Mouse (Mus musculus) MEL (cell line): ENCODE data around the gene Bmt2. TPM values are rescaled to one million over a fixed set of nuclear protein-coding genes. Genes with fewer than 3 reads are reported as not detected.
A peak's percentile ranks its signal among the peaks of the same experiment; 100 is the strongest.

Source experiments
- DNase-seq: peaks from one replicate; pipeline ENCODE4 v3.0.0; 2011; ENCODE audit warnings: low read depth, low spot score
- H3K27ac ChIP-seq: 2 replicates; pipeline ENCODE4 v1.5.1; 2012; ENCODE audit warnings: low read depth, mild to moderate bottlenecking, control low read depth, low read length, moderate library complexity; ENCODE audit not compliant: control insufficient read depth
- H3K27me3 ChIP-seq, 2 experiments: fragments of 150-350 bp in 1 of 2; sonication (generic) in 1 of 2; 2 replicates each; pipeline ENCODE4 v1.6.1; 2012; ENCODE audit warnings: low read length in 2 of 2, mild to moderate bottlenecking in 2 of 2, improper control_type of control experiment in 1 of 2, moderate library complexity in 1 of 2; ENCODE audit not compliant: insufficient read depth in 2 of 2, control insufficient read depth in 1 of 2
- H3K36me3 ChIP-seq, 2 experiments: 2 replicates each; pipeline ENCODE4 v1.6.1; 2012 to 2014; ENCODE audit warnings: low read length in 2 of 2, improper control_type of control experiment in 1 of 2, inconsistent platforms in 1 of 2, mild to moderate bottlenecking in 1 of 2; ENCODE audit not compliant: insufficient read depth in 2 of 2, control insufficient read depth in 1 of 2
- H3K4me1 ChIP-seq, 2 experiments: fragments of 150-350 bp in 1 of 2; sonication (generic) in 1 of 2; 2 replicates each; pipeline ENCODE4 v1.6.1; 2012; ENCODE audit warnings: low read length in 2 of 2, improper control_type of control experiment in 1 of 2, mild to moderate bottlenecking in 1 of 2; ENCODE audit not compliant: insufficient read depth in 2 of 2, control insufficient read depth in 1 of 2
- H3K4me3 ChIP-seq, 2 experiments: fragments of 150-350 bp in 1 of 2; sonication (generic) in 1 of 2; 2 replicates each; pipeline ENCODE4 v1.5.1; 2012; ENCODE audit warnings: low read depth in 2 of 2, low read length in 2 of 2, mild to moderate bottlenecking in 2 of 2, moderate library complexity in 2 of 2, control low read depth in 1 of 2, improper control_type of control experiment in 1 of 2; ENCODE audit not compliant: control insufficient read depth in 1 of 2, insufficient read depth in 1 of 2
- H3K79me2 ChIP-seq: 2 replicates; pipeline ENCODE4 v1.6.1; 2012; ENCODE audit warnings: mild to moderate bottlenecking, low read length, moderate library complexity; ENCODE audit not compliant: control insufficient read depth, poor library complexity, insufficient read depth
- H3K9ac ChIP-seq: 2 replicates; pipeline ENCODE4 v1.6.1; 2012; ENCODE audit warnings: low read depth, mild to moderate bottlenecking, control low read depth, low read length, moderate library complexity; ENCODE audit not compliant: control insufficient read depth, poor library complexity, severe bottlenecking
- H3K9me3 ChIP-seq: fragments of 150-350 bp; sonication (generic); replicated peaks from 2 replicates; pipeline ENCODE4 v1.6.1; 2012; ENCODE audit warnings: mild to moderate bottlenecking, low read length, improper control_type of control experiment, moderate library complexity; ENCODE audit not compliant: insufficient read depth
- CHD1 ChIP-seq: IDR thresholded peaks from 2 replicates; pipeline ENCODE4 v1.6.1; 2012; ENCODE audit warnings: low read depth, mild to moderate bottlenecking, inconsistent platforms, low read length, improper control_type of control experiment
- ELF1 ChIP-seq: IDR thresholded peaks from 2 replicates; pipeline ENCODE4 v1.6.1; 2014; ENCODE audit warnings: low read depth, mild to moderate bottlenecking, inconsistent platforms, low read length, improper control_type of control experiment, moderate library complexity
- EP300 ChIP-seq, 2 experiments: IDR thresholded peaks; 2 replicates each; pipeline ENCODE4 v1.6.1; 2011; ENCODE audit warnings: improper control_type of control experiment in 2 of 2, low read length in 2 of 2, low read depth in 1 of 2, mild to moderate bottlenecking in 1 of 2
- ETS1 ChIP-seq: IDR thresholded peaks from 2 replicates; pipeline ENCODE4 v1.6.1; 2012; ENCODE audit warnings: low read depth, mild to moderate bottlenecking, inconsistent platforms, low read length, improper control_type of control experiment, moderate library complexity
- GABPA ChIP-seq: IDR thresholded peaks from 2 replicates; pipeline ENCODE4 v1.6.1; 2012; ENCODE audit warnings: low read depth, mild to moderate bottlenecking, inconsistent platforms, low read length, improper control_type of control experiment, moderate library complexity
- HCFC1 ChIP-seq: IDR thresholded peaks from 2 replicates; pipeline ENCODE4 v1.6.1; 2012; ENCODE audit warnings: low read depth, mild to moderate bottlenecking, inconsistent platforms, low read length, improper control_type of control experiment, moderate library complexity
- KAT2A ChIP-seq: conservative IDR thresholded peaks from 2 replicates; pipeline ENCODE4 v1.6.1; 2012; ENCODE audit warnings: low read depth, low read length, improper control_type of control experiment, inconsistent platforms
- MAX ChIP-seq: IDR thresholded peaks from 2 replicates; pipeline ENCODE4 v1.6.1; 2011; ENCODE audit warnings: low read length, improper control_type of control experiment
- MAZ ChIP-seq: IDR thresholded peaks from 2 replicates; pipeline ENCODE4 v1.6.1; 2012; ENCODE audit warnings: low read depth, mild to moderate bottlenecking, inconsistent platforms, low read length, improper control_type of control experiment
- MXI1 ChIP-seq: IDR thresholded peaks from 2 replicates; pipeline ENCODE4 v1.6.1; 2011; ENCODE audit warnings: mild to moderate bottlenecking, low read depth, low read length, improper control_type of control experiment
- MYB ChIP-seq: IDR thresholded peaks from 2 replicates; pipeline ENCODE4 v1.6.1; 2011; ENCODE audit warnings: mild to moderate bottlenecking, low read depth, low read length, improper control_type of control experiment
- MYC ChIP-seq: IDR thresholded peaks from 2 replicates; pipeline ENCODE4 v1.6.1; 2011; ENCODE audit warnings: low read depth, mild to moderate bottlenecking, low read length, improper control_type of control experiment, moderate library complexity
- NELFE ChIP-seq: IDR thresholded peaks from 2 replicates; pipeline ENCODE4 v1.6.1; 2011; ENCODE audit warnings: low read depth, low read length, improper control_type of control experiment
- NRF1 ChIP-seq: IDR thresholded peaks from 2 replicates; pipeline ENCODE4 v1.6.1; 2014; ENCODE audit warnings: low read depth, mild to moderate bottlenecking, inconsistent platforms, low read length, improper control_type of control experiment, moderate library complexity; ENCODE audit not compliant: poor library complexity, insufficient read depth, severe bottlenecking
- POLR2A ChIP-seq, 2 experiments: IDR thresholded peaks; 2 replicates each; pipeline ENCODE4 v1.6.1; 2011 to 2012; ENCODE audit warnings: low read length in 2 of 2, mild to moderate bottlenecking in 2 of 2, control low read depth in 1 of 2, improper control_type of control experiment in 1 of 2, low read depth in 1 of 2, moderate library complexity in 1 of 2; ENCODE audit not compliant: control insufficient read depth in 1 of 2, insufficient read depth in 1 of 2, poor library complexity in 1 of 2
- POLR2AphosphoS2 ChIP-seq: IDR thresholded peaks from 2 replicates; pipeline ENCODE4 v1.6.1; 2011; ENCODE audit warnings: low read length, improper control_type of control experiment
- POLR2AphosphoS5 ChIP-seq: IDR thresholded peaks from 2 replicates; pipeline ENCODE4 v1.6.1; 2012; ENCODE audit warnings: low read depth, borderline replicate concordance, mild to moderate bottlenecking, inconsistent platforms, low read length, moderate library complexity, mixed read lengths
- RCOR1 ChIP-seq: IDR thresholded peaks from 2 replicates; pipeline ENCODE4 v1.6.1; 2012; ENCODE audit warnings: low read depth, mild to moderate bottlenecking, inconsistent platforms, low read length, improper control_type of control experiment
- SIN3A ChIP-seq: IDR thresholded peaks from 2 replicates; pipeline ENCODE4 v1.6.1; 2012; ENCODE audit warnings: low read length, improper control_type of control experiment, inconsistent platforms
- SMC3 ChIP-seq: IDR thresholded peaks from 2 replicates; pipeline ENCODE4 v1.6.1; 2011; ENCODE audit warnings: low read depth, low read length, improper control_type of control experiment
- TAL1 ChIP-seq: IDR thresholded peaks from 2 replicates; pipeline ENCODE4 v1.6.1; 2012; ENCODE audit warnings: mild to moderate bottlenecking, inconsistent platforms, low read length, moderate library complexity, mixed read lengths
- TBP ChIP-seq: IDR thresholded peaks from 2 replicates; pipeline ENCODE4 v1.8.0; 2011; ENCODE audit warnings: low read depth, low read length, improper control_type of control experiment
- TCF12 ChIP-seq: IDR thresholded peaks from 2 replicates; pipeline ENCODE4 v1.6.1; 2014; ENCODE audit warnings: low read depth, mild to moderate bottlenecking, inconsistent platforms, low read length, improper control_type of control experiment, moderate library complexity
- ZC3H11A ChIP-seq: IDR thresholded peaks from 2 replicates; pipeline ENCODE4 v1.6.1; 2012; ENCODE audit warnings: low read depth, mild to moderate bottlenecking, inconsistent platforms, low read length, improper control_type of control experiment
- ZMIZ1 ChIP-seq: IDR thresholded peaks from 2 replicates; pipeline ENCODE4 v1.6.1; 2012; ENCODE audit warnings: low read depth, mild to moderate bottlenecking, inconsistent platforms, low read length, improper control_type of control experiment, moderate library complexity
- ZNF384 ChIP-seq: IDR thresholded peaks from 2 replicates; pipeline ENCODE4 v1.6.1; 2012; ENCODE audit warnings: low read depth, mild to moderate bottlenecking, inconsistent platforms, low read length, improper control_type of control experiment
- polyA plus RNA-seq, 2 experiments: library from polyadenylated mRNA; stranded (reverse) in 1 of 2; unstranded in 1 of 2; fragments of >175 nt in 1 of 2; fragments of >200 nt in 1 of 2; gene quantifications; 2 replicates each; pipeline versions ENCODE4 v1.2.1 to v1.2.4; 2012; ENCODE audit warnings: low replicate concordance in 2 of 2, low read depth in 1 of 2; ENCODE audit not compliant: insufficient read length in 2 of 2, insufficient read depth in 1 of 2, missing spikeins in 1 of 2
- total RNA-seq: library from RNA; depleted of rRNA; stranded (reverse); fragments of 300-350 nt; gene quantifications from 2 replicates; pipeline ENCODE4 v1.2.3, GENCODE M21; 2012

Gene Bmt2
- total and polyA plus RNA-seq, 3 experiments, result 3.1 to 4.7 TPM; not detected in 1

GRCm38 (mm10) chr6:13607621-13608493, 69.9 kb downstream of the Bmt2 start, which contains the start of gene Tmem168:
Gene Tmem168 (minus strand): TSS chr6:13608100.
- Histone ChIP-seq H3K9ac (peak within 1 kb of the TSS; percentile 92), H3K4me1 (peaks cover 17 to 26% of the 10 kb centered on the region in 2 experiments), H3K27me3 (no peaks in the 10 kb centered on the region), H3K79me2 (peaks cover 10% of the 10 kb centered on the region; the same call in 1 of the 2 replicates), H3K4me3 (peak within 1 kb of the TSS; percentile 72 to 94), H3K36me3 (peaks cover 0 to 36% of the 10 kb centered on the region in 2 experiments; a peak in 2 of 4 replicates), H3K27ac (peak within 1 kb of the TSS; percentile 91), H3K9me3 (no peaks in the 10 kb centered on the region)
- DNase-seq, result peak; percentile 90
- no peak for TF ChIP-seq MYB
- TF ChIP-seq NELFE, result peak; percentile 77
- TF ChIP-seq RCOR1, result peak; percentile 2; the same call in 1 of the 2 replicates
- TF ChIP-seq EP300 (IDR thresholded peaks at IDR 0.05; ENCODE audit: low read depth in 1 of 2, low read length in 2 of 2), result peak in 1 of 2 experiments; percentile 44; a peak in 2 of 4 replicates
- 0 out of 2 replicates have a peak, but pooled peaks have one; percentile 29 for TF ChIP-seq ETS1
- TF ChIP-seq TBP, result peak; percentile 60; the same call in 1 of the 2 replicates
- peak; percentile 64; the same call in 1 of the 2 replicates for TF ChIP-seq POLR2AphosphoS2
- no peak for TF ChIP-seq CHD1
- peak; percentile 64; the same call in 1 of the 2 replicates for TF ChIP-seq SIN3A
- TF ChIP-seq ZNF384, result no peak
- peak; percentile 53 for TF ChIP-seq MAX
- peak; percentile 70; the same call in 1 of the 2 replicates for TF ChIP-seq ELF1
- no peak for TF ChIP-seq POLR2AphosphoS5
- 0 out of 2 replicates have a peak, but pooled peaks have one; percentile 18 for TF ChIP-seq NRF1
- TF ChIP-seq HCFC1, result peak; percentile 87
- peak; percentile 50; the same call in 1 of the 2 replicates for TF ChIP-seq KAT2A
- peak; percentile 73 for TF ChIP-seq MXI1
- peak; percentile 83 to 88 for TF ChIP-seq POLR2A (IDR thresholded peaks at IDR 0.05; ENCODE audit: control insufficient read depth in 1 of 2, insufficient read depth in 1 of 2, low read depth in 1 of 2, low read length in 2 of 2, poor library complexity in 1 of 2)
- no peak for TF ChIP-seq TAL1
- no peak for TF ChIP-seq ZC3H11A
- TF ChIP-seq MYC, result 0 out of 2 replicates have a peak, but pooled peaks have one; percentile 35
- TF ChIP-seq GABPA, result no peak
- TF ChIP-seq TCF12, result peak; percentile 68
- TF ChIP-seq SMC3, result no peak
- TF ChIP-seq MAZ, result 0 out of 2 replicates have a peak, but pooled peaks have one; percentile 65
- TF ChIP-seq ZMIZ1, result peak; percentile 74
